In the genomic region with DNA sequence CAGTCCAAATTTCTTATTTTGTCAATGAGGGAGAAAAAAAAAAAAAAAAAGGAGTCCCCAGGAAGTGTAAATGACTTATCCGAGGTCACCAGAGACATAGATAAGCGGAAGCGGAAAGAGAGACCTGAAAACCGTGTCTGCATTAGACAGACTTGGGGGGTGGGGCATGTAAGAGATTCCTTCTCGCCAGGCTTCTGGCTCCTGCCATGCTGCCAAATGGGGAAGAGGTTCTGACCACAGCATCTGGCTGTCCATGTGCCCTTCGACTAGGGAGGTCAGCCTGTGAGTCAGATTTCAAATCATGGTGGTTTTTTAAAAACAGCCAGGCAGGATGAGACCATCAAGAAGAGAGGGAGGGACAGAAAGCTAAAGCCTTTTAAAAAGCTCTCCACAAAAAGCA, we compare ENCODE assay signal across 9 mouse cellular contexts. TPM values are rescaled to one million over a fixed set of nuclear protein-coding genes. Genes with fewer than 3 reads are reported as not detected.
DNase-seq lines count a peak whose midpoint lies in the region; ATAC-seq lines count a peak whose summit lies in the region.
"Had no signal": no experiment of that assay in that cellular context is flagged by ENCODE, and none has a peak within 500 bp of the region (broad histone marks: within the 10 kb centered on the region; RNA-seq: fewer than 3 reads in every experiment).

No protein-coding gene starts in this region.

- no peak overlapping the region for H3K9ac ChIP-seq in midbrain, embryonic 13.5 days (replicated peaks)
- H3K9ac ChIP-seq in embryonic facial prominence, embryonic 13.5 days: no peak overlapping the region
- no peak overlapping the region for H3K9ac ChIP-seq in liver, embryonic 16.5 days (ENCODE audit: low read depth, low read length)

- intact Hi-C loops in left cerebral cortex, postnatal 36 days (cut with DNase I): no loop called here

- no peaks in the 10 kb centered on the region for H3K36me3 ChIP-seq in midbrain, embryonic 10.5 days
- no peaks in the 10 kb centered on the region for H3K36me3 ChIP-seq in midbrain, embryonic 13.5 days
- no peaks in the 10 kb centered on the region for H3K36me3 ChIP-seq in embryonic facial prominence, embryonic 13.5 days
- H3K36me3 ChIP-seq in liver, embryonic 16.5 days (ENCODE audit: control insufficient read depth, insufficient read depth): no peaks in the 10 kb centered on the region
- H3K36me3 ChIP-seq: G1E had no signal

- WGBS in midbrain, embryonic 10.5 days: 9% methylated on average over 6 of the region's 6 CpGs
- 11% methylated on average over 6 of the region's 6 CpGs for WGBS in midbrain, embryonic 13.5 days
- 4% methylated on average over 6 of the region's 6 CpGs for WGBS in embryonic facial prominence, embryonic 13.5 days
- WGBS in liver, embryonic 16.5 days (ENCODE audit: insufficient replicate concordance): 10% methylated on average over 6 of the region's 6 CpGs

- 0 out of 2 replicates have a peak overlapping the region, but pooled peaks have one; percentile 23 for H3K27ac ChIP-seq in midbrain, embryonic 10.5 days (replicated peaks)
- no peak overlapping the region for H3K27ac ChIP-seq in midbrain, embryonic 13.5 days
- peak overlapping the region; percentile 7; the same call in 1 of the 2 replicates for H3K27ac ChIP-seq in embryonic facial prominence, embryonic 13.5 days
- no peak overlapping the region for H3K27ac ChIP-seq in liver, embryonic 16.5 days (ENCODE audit: low read length)

- H3K27me3 ChIP-seq in midbrain, embryonic 10.5 days (ENCODE audit: low read depth, poor library complexity, severe bottlenecking): no peaks in the 10 kb centered on the region
- no peaks in the 10 kb centered on the region for H3K27me3 ChIP-seq in midbrain, embryonic 13.5 days
- H3K27me3 ChIP-seq in embryonic facial prominence, embryonic 13.5 days: no peaks in the 10 kb centered on the region
- no peaks in the 10 kb centered on the region for H3K27me3 ChIP-seq in liver, embryonic 16.5 days (ENCODE audit: control insufficient read depth, insufficient read depth, low read depth, low read length)

- H3K4me2 ChIP-seq in midbrain, embryonic 13.5 days (replicated peaks): no peak overlapping the region
- H3K4me2 ChIP-seq in embryonic facial prominence, embryonic 13.5 days: peak overlapping the region; percentile 53
- H3K4me2 ChIP-seq in liver, embryonic 16.5 days (ENCODE audit: low read depth, low read length): peak overlapping the region; percentile 18

- 0 out of 2 replicates have a peak overlapping the region, but pooled peaks have one; percentile 28 for H3K4me3 ChIP-seq in midbrain, embryonic 10.5 days
- H3K4me3 ChIP-seq in midbrain, embryonic 13.5 days (replicated peaks): no peak overlapping the region
- no peak overlapping the region for H3K4me3 ChIP-seq in embryonic facial prominence, embryonic 13.5 days
- H3K4me3 ChIP-seq in liver, embryonic 16.5 days (ENCODE audit: low read depth, low read length): no peak overlapping the region

- peaks cover 7% of the 10 kb centered on the region; the same call in 1 of the 2 replicates for H3K9me3 ChIP-seq in midbrain, embryonic 10.5 days (replicated peaks)
- H3K9me3 ChIP-seq in midbrain, embryonic 13.5 days: no peaks in the 10 kb centered on the region
- H3K9me3 ChIP-seq in embryonic facial prominence, embryonic 13.5 days: no peaks in the 10 kb centered on the region
- no peaks in the 10 kb centered on the region for H3K9me3 ChIP-seq in liver, embryonic 16.5 days (replicated peaks; ENCODE audit: control insufficient read depth, low read length)
- H3K9me3 ChIP-seq: G1E had no signal

- H3K4me1 ChIP-seq in midbrain, embryonic 10.5 days: peaks cover 30% of the 10 kb centered on the region
- H3K4me1 ChIP-seq in midbrain, embryonic 13.5 days (replicated peaks): no peaks in the 10 kb centered on the region
- H3K4me1 ChIP-seq in embryonic facial prominence, embryonic 13.5 days: peaks cover 20% of the 10 kb centered on the region
- H3K4me1 ChIP-seq in liver, embryonic 16.5 days (ENCODE audit: control insufficient read depth, low read depth, low read length): peaks cover 4% of the 10 kb centered on the region

- DNase-seq in midbrain, embryonic 10.5 days (ENCODE audit: low spot score): no peak
- peak; percentile 16 for DNase-seq in heart, postnatal 4 days
- DNase-seq in right cerebral cortex, postnatal 36 days (ENCODE audit: low spot score in 2 of 2): no peak
- no peak for DNase-seq in left cerebral cortex, postnatal 36 days (ENCODE audit: low spot score in 2 of 2)
- DNase-seq in frontal cortex, postnatal 14 days (ENCODE audit: low spot score in 2 of 2): no peak

- no peak for ATAC-seq in midbrain, embryonic 13.5 days
- no peak for ATAC-seq in embryonic facial prominence, embryonic 13.5 days (ENCODE audit: insufficient number of reproducible peaks, insufficient read depth, low FRiP score, low TSS enrichment, low read depth)
- no peak for ATAC-seq in liver, embryonic 16.5 days (ENCODE audit: low read depth)

RNA-seq across cellular contexts. Expression of gene Prtg, which starts 15.0 kb away (rescaled TPM):
- polyA plus RNA-seq in midbrain, embryonic 10.5 days (2016; fragmentation: Nextera tagmentation; extraction: Ambion mirVana): 9.9 and 19.9 TPM in 2 replicates
- 0.63 and 0.77 TPM in 2 replicates for polyA plus RNA-seq in midbrain, embryonic 13.5 days (2015; fragmentation: Nextera tagmentation; extraction: Ambion mirVana)
- polyA plus RNA-seq in embryonic facial prominence, embryonic 13.5 days (2015; fragmentation: Nextera tagmentation; extraction: Ambion mirVana): 1.3 and 1.8 TPM in 2 replicates
- under 1 TPM; 0.36 to 0.57 TPM for total RNA-seq in heart, postnatal 4 days (2021)
- 0.11 and 0.26 TPM in 2 replicates for polyA plus RNA-seq in liver, embryonic 16.5 days (2015; fragmentation: Nextera tagmentation; extraction: Ambion mirVana)
- 1 to 10 TPM in 1 of 2 experiments, under 1 TPM in 1; 0.96 to 1.4 TPM for total RNA-seq in left cerebral cortex, postnatal 36 days (2021)
- polyA plus RNA-seq: G1E had no signal

Comparison
In these comparisons a context has a peak if more than half of its experiments do, and no peak if none do; other contexts are left out.
1. H3K27ac ChIP-seq: peak in midbrain, embryonic 10.5 days (single experiment) and embryonic facial prominence, embryonic 13.5 days (single experiment); none in midbrain, embryonic 13.5 days (single experiment) and liver, embryonic 16.5 days (single experiment).